Mouse (Mus musculus) erythroblast, embryonic 14.5 days (primary cell): ENCODE measurements around the gene Iqcd. TPM values are rescaled to one million over a fixed set of nuclear protein-coding genes. Genes with fewer than 3 reads are reported as not detected.
A peak's percentile ranks its signal among the peaks of the same experiment; 100 is the strongest.

Experiments
- H3K27me3 ChIP-seq: 2 replicates; pipeline ENCODE4 v1.6.1; 2012; ENCODE audit warnings: inconsistent platforms; ENCODE audit not compliant: control insufficient read depth
- H3K36me3 ChIP-seq: 2 replicates; pipeline ENCODE4 v1.6.1; 2012; ENCODE audit warnings: mild to moderate bottlenecking, inconsistent platforms; ENCODE audit not compliant: control insufficient read depth
- H3K4me1 ChIP-seq: 2 replicates; pipeline ENCODE4 v1.6.1; 2012; ENCODE audit warnings: inconsistent platforms; ENCODE audit not compliant: control insufficient read depth
- H3K4me3 ChIP-seq: replicated peaks from 2 replicates; pipeline ENCODE3; 2012; ENCODE audit warnings: moderate library complexity, mild to moderate bottlenecking, inconsistent platforms
- H3K9me3 ChIP-seq: 2 replicates; pipeline ENCODE4 v1.6.1; 2012; ENCODE audit warnings: low read length, inconsistent platforms, mixed read lengths; ENCODE audit not compliant: control insufficient read depth
- GATA1 ChIP-seq: IDR thresholded peaks from 2 replicates; pipeline ENCODE4 v1.6.1; 2012; ENCODE audit warnings: low read length, inconsistent platforms, mixed read lengths
- TAL1 ChIP-seq: IDR thresholded peaks from 3 replicates; pipeline ENCODE4 v1.6.1; 2012; ENCODE audit warnings: low read length, inconsistent platforms, mixed read lengths
- polyA plus RNA-seq: library from polyadenylated mRNA; stranded (reverse); fragments of >175 nt; gene quantifications from 2 replicates; pipeline ENCODE4 v1.2.3, GENCODE M21; 2012

Iqcd gene
- polyA plus RNA-seq, 1 experiment, result 1.3 TPM

- no peaks in the 10 kb centered on the region for H3K9me3 ChIP-seq
- H3K4me1 ChIP-seq, result peaks cover 20% of the 10 kb centered on the region
- TF ChIP-seq GATA1, result no peak
- TF ChIP-seq TAL1, result no peak
- H3K4me3 ChIP-seq, result no peak overlapping the region
- H3K27me3 ChIP-seq, result peaks cover 71% of the 10 kb centered on the region
- H3K36me3 ChIP-seq, result no peaks in the 10 kb centered on the region
Observed at GRCm38 (mm10) chr5:120647361-120647760, 58.5 kb downstream of the Iqcd start.

- Histone ChIP-seq H3K36me3 (no peaks in the 10 kb centered on the region), H3K27me3 (peaks cover 69% of the 10 kb centered on the region), H3K4me3 (no peak overlapping the region), H3K9me3 (no peaks in the 10 kb centered on the region), H3K4me1 (peaks cover 20% of the 10 kb centered on the region)
- no peak for TF ChIP-seq TAL1
- TF ChIP-seq GATA1, result no peak
Observed at GRCm38 (mm10) chr5:120647814-120648491, 59.1 kb downstream of the Iqcd start.

- H3K27me3 ChIP-seq, result peaks cover 61% of the 10 kb centered on the region
- peak within 1 kb of the TSS; percentile 41 for H3K4me3 ChIP-seq
- no peaks in the 10 kb centered on the region for H3K9me3 ChIP-seq
- peaks cover 20% of the 10 kb centered on the region for H3K4me1 ChIP-seq
- no peak for TF ChIP-seq GATA1
- no peak for TF ChIP-seq TAL1
- H3K36me3 ChIP-seq, result no peaks in the 10 kb centered on the region
Observed at GRCm38 (mm10) chr5:120648569-120649373, 60.0 kb downstream of the Iqcd start, which contains the start of gene Rasal1. TSS of gene Rasal1 (plus strand) at chr5:120648812.

GRCm38 (mm10) chr5:120649374-120649933, 60.6 kb downstream of the Iqcd start:
- Histone ChIP-seq H3K9me3 (no peaks in the 10 kb centered on the region), H3K36me3 (no peaks in the 10 kb centered on the region), H3K27me3 (peaks cover 54% of the 10 kb centered on the region), H3K4me3 (peak overlapping the region; percentile 36), H3K4me1 (peaks cover 20% of the 10 kb centered on the region)
- TF ChIP-seq GATA1, result no peak
- no peak for TF ChIP-seq TAL1

GRCm38 (mm10) chr5:120649938-120650337, 61.1 kb downstream of the Iqcd start:
- H3K27me3 ChIP-seq, result peaks cover 56% of the 10 kb centered on the region
- no peak for TF ChIP-seq TAL1
- no peak for TF ChIP-seq GATA1
- H3K9me3 ChIP-seq, result no peaks in the 10 kb centered on the region
- no peaks in the 10 kb centered on the region for H3K36me3 ChIP-seq
- peaks cover 20% of the 10 kb centered on the region for H3K4me1 ChIP-seq
- H3K4me3 ChIP-seq, result no peak overlapping the region

- H3K9me3 ChIP-seq, result no peaks in the 10 kb centered on the region
- H3K27me3 ChIP-seq, result peaks cover 51% of the 10 kb centered on the region
- H3K4me1 ChIP-seq, result peaks cover 20% of the 10 kb centered on the region
- no peak for TF ChIP-seq GATA1
- no peak for TF ChIP-seq TAL1
- H3K4me3 ChIP-seq, result no peak overlapping the region
- H3K36me3 ChIP-seq, result no peaks in the 10 kb centered on the region
Observed at GRCm38 (mm10) chr5:120651230-120651629, 62.4 kb downstream of the Iqcd start.

GRCm38 (mm10) chr5:120652915-120653701, 64.3 kb downstream of the Iqcd start:
- H3K9me3 ChIP-seq, result no peaks in the 10 kb centered on the region
- H3K27me3 ChIP-seq, result peaks cover 34% of the 10 kb centered on the region
- no peaks in the 10 kb centered on the region for H3K36me3 ChIP-seq
- no peak for TF ChIP-seq TAL1
- no peak for TF ChIP-seq GATA1
- H3K4me1 ChIP-seq, result peaks cover 20% of the 10 kb centered on the region
- no peak overlapping the region for H3K4me3 ChIP-seq

GRCm38 (mm10) chr5:120653873-120654272, 65.1 kb downstream of the Iqcd start:
- Histone ChIP-seq H3K27me3 (peaks cover 26% of the 10 kb centered on the region), H3K4me1 (peaks cover 13% of the 10 kb centered on the region), H3K4me3 (no peak overlapping the region), H3K9me3 (no peaks in the 10 kb centered on the region), H3K36me3 (no peaks in the 10 kb centered on the region)
- no peak for TF ChIP-seq TAL1
- TF ChIP-seq GATA1, result no peak

GRCm38 (mm10) chr5:120656281-120656751, 67.5 kb downstream of the Iqcd start:
- no peak overlapping the region for H3K4me3 ChIP-seq
- H3K36me3 ChIP-seq, result no peaks in the 10 kb centered on the region
- peaks cover 11% of the 10 kb centered on the region for H3K27me3 ChIP-seq
- no peaks in the 10 kb centered on the region for H3K9me3 ChIP-seq
- H3K4me1 ChIP-seq, result peaks cover 4% of the 10 kb centered on the region
- TF ChIP-seq GATA1, result no peak
- TF ChIP-seq TAL1, result no peak

Other genes with a start within 250 kb of the Iqcd start
- not detected in 2 replicates for gene Lhx5, start 157.3 kb upstream of the Iqcd start, polyA plus RNA-seq
- not detected in 2 replicates for gene Sdsl, start 116.2 kb upstream of the Iqcd start, polyA plus RNA-seq
- not detected in 2 replicates for gene Sds, start 112.5 kb upstream of the Iqcd start, polyA plus RNA-seq
- 0.83 and 0.99 TPM in 2 replicates for gene Plbd2, start 85.4 kb upstream of the Iqcd start, polyA plus RNA-seq
- gene Slc8b1, start 77.8 kb upstream of the Iqcd start, polyA plus RNA-seq, result 0.02 and 0.21 TPM in 2 replicates
- gene Tpcn1, start 343 bp upstream of the Iqcd start, polyA plus RNA-seq, result 30.3 TPM in 2 replicates
- 1.5 and 1.7 TPM in 2 replicates for gene Rita1, start 23.6 kb downstream of the Iqcd start, polyA plus RNA-seq
- gene Ddx54, start 23.7 kb downstream of the Iqcd start, polyA plus RNA-seq, result 3.1 and 3.4 TPM in 2 replicates
- gene Cfap73, start 45.2 kb downstream of the Iqcd start, polyA plus RNA-seq, result not detected in 2 replicates
- gene Rasal1, start 59.8 kb downstream of the Iqcd start, polyA plus RNA-seq, result 0.01 TPM in 1 of 2 replicates, not detected in the other
- not detected in 2 replicates for gene Dtx1, start 122.9 kb downstream of the Iqcd start, polyA plus RNA-seq
- gene Oas2, start 160.8 kb downstream of the Iqcd start, polyA plus RNA-seq, result 0.02 TPM in 1 of 2 replicates, not detected in the other
- gene Oas3, start 188.6 kb downstream of the Iqcd start, polyA plus RNA-seq, result 0.02 TPM in 2 replicates
- gene Oas1e, start 206.5 kb downstream of the Iqcd start, polyA plus RNA-seq, result not detected in 2 replicates
- not detected in 2 replicates for gene Oas1c, start 223.5 kb downstream of the Iqcd start, polyA plus RNA-seq